Mouse (Mus musculus): ENCODE results near the gene Lrp6. TPM values are rescaled to one million over a fixed set of nuclear protein-coding genes. Genes with fewer than 3 reads are reported as not detected.

Gene Lrp6
- polyA plus RNA-seq, 1 experiment from 2014 or later, result 20.6 TPM

GRCm38 (mm10) chr6:134421921-134422320 lies 144.8 kb downstream of the Lrp6 start:
- ATAC-seq (replicated peaks; ENCODE audit: insufficient number of reproducible peaks, low FRiP score, low TSS enrichment), result no peak
- WGBS (ENCODE audit: insufficient replicate concordance), result 80% methylated on average over 6 of the region's 6 CpGs

DNA sequence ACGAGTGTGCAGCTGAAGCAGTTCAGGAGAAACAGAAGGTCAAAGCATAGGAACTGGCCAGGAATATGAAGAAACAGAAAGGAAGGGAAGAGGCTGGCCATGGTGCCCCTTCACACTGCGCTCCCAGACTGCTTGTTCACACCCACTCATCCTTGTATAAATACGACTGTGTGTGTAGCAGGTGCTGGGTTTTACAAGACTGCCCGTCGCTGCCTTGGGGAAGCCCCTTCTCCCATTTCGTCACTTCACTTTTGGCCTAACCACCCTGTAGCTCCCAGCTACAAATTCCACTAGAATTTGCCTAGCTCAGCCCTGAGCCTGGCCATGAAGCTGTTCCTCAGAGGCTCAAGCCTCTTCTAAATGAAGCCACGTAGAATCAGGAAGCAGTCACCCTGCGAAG lies 146.4 kb downstream of the Lrp6 start:
- Histone ChIP-seq H3K27ac (ENCODE audit: low read depth, low read length) (no peak overlapping the region), H3K36me3 (ENCODE audit: control insufficient read depth, insufficient read depth, low read length) (no peaks in the 10 kb centered on the region), H3K9ac (ENCODE audit: low read depth, low read length) (no peak overlapping the region), H3K4me2 (no peak overlapping the region), H3K4me3 (ENCODE audit: low read depth, low read length) (no peak overlapping the region), H3K27me3 (ENCODE audit: control insufficient read depth, insufficient read depth, low read length) (no peaks in the 10 kb centered on the region), H3K9me3 (replicated peaks; ENCODE audit: control insufficient read depth, low read length) (no peaks in the 10 kb centered on the region), H3K4me1 (ENCODE audit: control insufficient read depth, insufficient read depth, low read length) (no peaks in the 10 kb centered on the region)
- WGBS (ENCODE audit: insufficient replicate concordance), result 59% methylated on average over 8 of the region's 8 CpGs
- ATAC-seq (replicated peaks; ENCODE audit: insufficient number of reproducible peaks, low FRiP score, low TSS enrichment), result no peak

More at GRCm38 (mm10) chr6:134421921-134422320, 144.8 kb downstream of the Lrp6 start:
- Histone ChIP-seq H3K27me3 (ENCODE audit: control insufficient read depth, insufficient read depth, low read length) (no peaks in the 10 kb centered on the region), H3K4me3 (ENCODE audit: low read depth, low read length) (no peak overlapping the region), H3K27ac (ENCODE audit: low read depth, low read length) (no peak overlapping the region), H3K4me2 (no peak overlapping the region), H3K9me3 (replicated peaks; ENCODE audit: control insufficient read depth, low read length) (no peaks in the 10 kb centered on the region), H3K36me3 (ENCODE audit: control insufficient read depth, insufficient read depth, low read length) (no peaks in the 10 kb centered on the region), H3K4me1 (ENCODE audit: control insufficient read depth, insufficient read depth, low read length) (no peaks in the 10 kb centered on the region), H3K9ac (ENCODE audit: low read depth, low read length) (no peak overlapping the region)

DNA sequence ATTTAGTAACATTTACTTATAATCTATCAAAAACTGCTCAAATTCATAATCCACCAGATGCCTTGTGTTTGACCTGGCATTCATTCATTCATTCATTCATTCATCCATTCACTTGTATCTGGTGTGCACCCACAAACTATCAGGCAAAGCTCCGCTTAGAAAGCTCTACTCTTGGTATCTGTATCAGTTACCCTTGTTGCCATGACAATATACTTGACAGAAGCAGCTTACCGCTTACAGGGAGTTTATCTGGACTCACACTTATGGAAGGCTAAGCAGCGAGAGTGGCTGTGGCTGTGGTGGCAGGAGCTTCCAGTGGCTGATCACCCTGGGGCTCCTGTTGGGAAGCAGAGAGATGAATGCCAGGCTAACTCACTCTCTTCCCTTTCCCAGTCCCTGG lies 148.9 kb downstream of the Lrp6 start:
- Histone ChIP-seq H3K36me3 (ENCODE audit: control insufficient read depth, insufficient read depth, low read length) (no peaks in the 10 kb centered on the region), H3K4me3 (ENCODE audit: low read depth, low read length) (no peak overlapping the region), H3K4me2 (no peak overlapping the region), H3K4me1 (ENCODE audit: control insufficient read depth, insufficient read depth, low read length) (no peaks in the 10 kb centered on the region), H3K9me3 (replicated peaks; ENCODE audit: control insufficient read depth, low read length) (no peaks in the 10 kb centered on the region), H3K9ac (ENCODE audit: low read depth, low read length) (no peak overlapping the region), H3K27me3 (ENCODE audit: control insufficient read depth, insufficient read depth, low read length) (no peaks in the 10 kb centered on the region), H3K27ac (ENCODE audit: low read depth, low read length) (no peak overlapping the region)
- no peak for ATAC-seq (replicated peaks; ENCODE audit: insufficient number of reproducible peaks, low FRiP score, low TSS enrichment)
- 23% methylated on average over 3 of the region's 3 CpGs for WGBS (ENCODE audit: insufficient replicate concordance)

GRCm38 (mm10) chr6:134416556-134417105 lies 150.1 kb downstream of the Lrp6 start:
- H3K4me1 ChIP-seq (ENCODE audit: control insufficient read depth, insufficient read depth, low read length), result no peaks in the 10 kb centered on the region
- no peak overlapping the region for H3K4me3 ChIP-seq (ENCODE audit: low read depth, low read length)
- WGBS (ENCODE audit: insufficient replicate concordance), result 67% methylated on average over 3 of the region's 3 CpGs
- no peaks in the 10 kb centered on the region for H3K36me3 ChIP-seq (ENCODE audit: control insufficient read depth, insufficient read depth, low read length)
- H3K27me3 ChIP-seq (ENCODE audit: control insufficient read depth, insufficient read depth, low read length), result no peaks in the 10 kb centered on the region
- no peaks in the 10 kb centered on the region for H3K9me3 ChIP-seq (replicated peaks; ENCODE audit: control insufficient read depth, low read length)
- no peak overlapping the region for H3K4me2 ChIP-seq
- H3K27ac ChIP-seq (ENCODE audit: low read depth, low read length), result no peak overlapping the region
- H3K9ac ChIP-seq (ENCODE audit: low read depth, low read length), result no peak overlapping the region
- ATAC-seq (replicated peaks; ENCODE audit: insufficient number of reproducible peaks, low FRiP score, low TSS enrichment), result no peak

GRCm38 (mm10) chr6:134414532-134414883 lies 152.3 kb downstream of the Lrp6 start:
- no peaks in the 10 kb centered on the region for H3K36me3 ChIP-seq (ENCODE audit: control insufficient read depth, insufficient read depth, low read length)
- no peak overlapping the region for H3K9ac ChIP-seq (ENCODE audit: low read depth, low read length)
- H3K9me3 ChIP-seq (replicated peaks; ENCODE audit: control insufficient read depth, low read length), result no peaks in the 10 kb centered on the region
- H3K27me3 ChIP-seq (ENCODE audit: control insufficient read depth, insufficient read depth, low read length), result no peaks in the 10 kb centered on the region
- no peak for ATAC-seq (replicated peaks; ENCODE audit: insufficient number of reproducible peaks, low FRiP score, low TSS enrichment)
- H3K27ac ChIP-seq (ENCODE audit: low read depth, low read length), result no peak overlapping the region
- no peak overlapping the region for H3K4me3 ChIP-seq (ENCODE audit: low read depth, low read length)
- WGBS (ENCODE audit: insufficient replicate concordance), result 66% methylated on average over 4 of the region's 4 CpGs
- no peaks in the 10 kb centered on the region for H3K4me1 ChIP-seq (ENCODE audit: control insufficient read depth, insufficient read depth, low read length)
- no peak overlapping the region for H3K4me2 ChIP-seq

- no peak for ATAC-seq (replicated peaks; ENCODE audit: insufficient number of reproducible peaks, low FRiP score, low TSS enrichment)
- H3K4me3 ChIP-seq (ENCODE audit: low read depth, low read length), result no peak overlapping the region
- H3K27ac ChIP-seq (ENCODE audit: low read depth, low read length), result no peak overlapping the region
- no peaks in the 10 kb centered on the region for H3K9me3 ChIP-seq (replicated peaks; ENCODE audit: control insufficient read depth, low read length)
- no peak overlapping the region for H3K4me2 ChIP-seq
- H3K9ac ChIP-seq (ENCODE audit: low read depth, low read length), result no peak overlapping the region
- WGBS (ENCODE audit: insufficient replicate concordance), result 53% methylated on average over 18 of the region's 18 CpGs
- H3K27me3 ChIP-seq (ENCODE audit: control insufficient read depth, insufficient read depth, low read length), result no peaks in the 10 kb centered on the region
- no peaks in the 10 kb centered on the region for H3K4me1 ChIP-seq (ENCODE audit: control insufficient read depth, insufficient read depth, low read length)
- H3K36me3 ChIP-seq (ENCODE audit: control insufficient read depth, insufficient read depth, low read length), result no peaks in the 10 kb centered on the region
These were observed 152.8 kb downstream of the Lrp6 start for GRCm38 (mm10) chr6:134413706-134414531.

- ATAC-seq (replicated peaks; ENCODE audit: insufficient number of reproducible peaks, low FRiP score, low TSS enrichment), result no peak
- WGBS (ENCODE audit: insufficient replicate concordance), result 52% methylated on average over 5 of the region's 5 CpGs
- Histone ChIP-seq H3K4me1 (ENCODE audit: control insufficient read depth, insufficient read depth, low read length) (no peaks in the 10 kb centered on the region), H3K36me3 (ENCODE audit: control insufficient read depth, insufficient read depth, low read length) (no peaks in the 10 kb centered on the region), H3K9me3 (replicated peaks; ENCODE audit: control insufficient read depth, low read length) (no peaks in the 10 kb centered on the region), H3K4me2 (no peak overlapping the region), H3K27ac (ENCODE audit: low read depth, low read length) (no peak overlapping the region), H3K27me3 (ENCODE audit: control insufficient read depth, insufficient read depth, low read length) (no peaks in the 10 kb centered on the region), H3K9ac (ENCODE audit: low read depth, low read length) (no peak overlapping the region), H3K4me3 (ENCODE audit: low read depth, low read length) (no peak overlapping the region)
These were observed 159.5 kb downstream of the Lrp6 start for GRCm38 (mm10) chr6:134407226-134407625.

DNA sequence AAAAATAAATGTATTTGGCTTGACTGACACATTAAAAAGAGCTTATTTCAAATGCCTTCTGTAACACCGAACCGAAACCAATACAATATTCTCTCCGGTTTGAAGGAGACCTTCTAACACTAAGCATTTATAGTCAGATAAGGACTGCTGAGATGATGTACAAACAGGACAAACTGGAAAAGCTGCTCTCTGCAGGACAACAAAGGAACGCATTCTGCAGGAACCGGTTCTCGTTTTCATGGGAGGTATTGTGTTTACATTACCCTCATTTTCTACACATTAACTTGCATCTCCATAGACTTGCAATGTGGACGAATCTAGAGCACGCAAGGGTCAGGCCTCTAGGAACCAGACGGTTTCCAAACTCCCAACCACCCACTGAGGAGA lies 163.1 kb downstream of the Lrp6 start:
- Histone ChIP-seq H3K4me1 (ENCODE audit: control insufficient read depth, insufficient read depth, low read length) (no peaks in the 10 kb centered on the region), H3K27me3 (ENCODE audit: control insufficient read depth, insufficient read depth, low read length) (no peaks in the 10 kb centered on the region), H3K9ac (ENCODE audit: low read depth, low read length) (no peak overlapping the region), H3K9me3 (replicated peaks; ENCODE audit: control insufficient read depth, low read length) (no peaks in the 10 kb centered on the region), H3K27ac (ENCODE audit: low read depth, low read length) (no peak overlapping the region), H3K36me3 (ENCODE audit: control insufficient read depth, insufficient read depth, low read length) (no peaks in the 10 kb centered on the region), H3K4me3 (ENCODE audit: low read depth, low read length) (no peak overlapping the region), H3K4me2 (no peak overlapping the region)
- WGBS (ENCODE audit: insufficient replicate concordance), result 80% methylated on average over 9 of the region's 9 CpGs
- ATAC-seq (replicated peaks; ENCODE audit: insufficient number of reproducible peaks, low FRiP score, low TSS enrichment), result no peak

Measured in heart, embryonic 11.5 days (tissue).